Mouse (Mus musculus): ENCODE measurements around the gene Ercc6. TPM values are rescaled to one million over a fixed set of nuclear protein-coding genes. Genes with fewer than 3 reads are reported as not detected.
A peak's percentile ranks its signal among the peaks of the same experiment; 100 is the strongest.

The Ercc6 gene
- polyA plus RNA-seq, 1 experiment from 2014 or later, result 16.0 TPM

GRCm38 (mm10) chr14:32482061-32482460, 31.3 kb upstream of the Ercc6 start:
- H3K9ac ChIP-seq (ENCODE audit: low read length), result no peak overlapping the region
- no peaks in the 10 kb centered on the region for H3K36me3 ChIP-seq (ENCODE audit: control insufficient read depth, insufficient read depth, low read length)
- H3K27me3 ChIP-seq (replicated peaks; ENCODE audit: control insufficient read depth, insufficient read depth, low read length), result no peaks in the 10 kb centered on the region
- no peak overlapping the region for H3K4me3 ChIP-seq (ENCODE audit: low read depth, low read length)
- H3K9me3 ChIP-seq (ENCODE audit: control insufficient read depth, low read length), result no peaks in the 10 kb centered on the region
- DNase-seq (ENCODE audit: low spot score) (no peak), ATAC-seq (replicated peaks; ENCODE audit: low FRiP score, low TSS enrichment, low read depth) (no peak)
- 8% methylated on average over 3 of the region's 3 CpGs for WGBS
- H3K27ac ChIP-seq (ENCODE audit: low read depth), result no peak overlapping the region
- H3K4me2 ChIP-seq (ENCODE audit: low read length), result no peak overlapping the region
- no peaks in the 10 kb centered on the region for H3K4me1 ChIP-seq (replicated peaks; ENCODE audit: control insufficient read depth, insufficient read depth, low read length)

GRCm38 (mm10) chr14:32492521-32492920, 20.8 kb upstream of the Ercc6 start:
- H3K36me3 ChIP-seq (ENCODE audit: control insufficient read depth, insufficient read depth, low read length), result no peaks in the 10 kb centered on the region
- WGBS, result 14% methylated on average over 13 of the region's 13 CpGs
- H3K27me3 ChIP-seq (replicated peaks; ENCODE audit: control insufficient read depth, insufficient read depth, low read length), result no peaks in the 10 kb centered on the region
- DNase-seq (ENCODE audit: low spot score) (peak; percentile 55), ATAC-seq (replicated peaks; ENCODE audit: low FRiP score, low TSS enrichment, low read depth) (no peak)
- peak overlapping the region; percentile 38 for H3K4me2 ChIP-seq (ENCODE audit: low read length)
- no peak overlapping the region for H3K9ac ChIP-seq (ENCODE audit: low read length)
- no peaks in the 10 kb centered on the region for H3K9me3 ChIP-seq (ENCODE audit: control insufficient read depth, low read length)
- H3K4me3 ChIP-seq (ENCODE audit: low read depth, low read length), result no peak overlapping the region; the same call in 1 of the 2 replicates
- H3K4me1 ChIP-seq (replicated peaks; ENCODE audit: control insufficient read depth, insufficient read depth, low read length), result no peaks in the 10 kb centered on the region
- H3K27ac ChIP-seq (ENCODE audit: low read depth), result no peak overlapping the region

- 68% methylated on average over 8 of the region's 8 CpGs for WGBS
- no peak for ATAC-seq (replicated peaks; ENCODE audit: low FRiP score, low TSS enrichment, low read depth)
- H3K27me3 ChIP-seq (replicated peaks; ENCODE audit: control insufficient read depth, insufficient read depth, low read length), result no peaks in the 10 kb centered on the region
- no peaks in the 10 kb centered on the region for H3K36me3 ChIP-seq (ENCODE audit: control insufficient read depth, insufficient read depth, low read length)
- no peaks in the 10 kb centered on the region for H3K9me3 ChIP-seq (ENCODE audit: control insufficient read depth, low read length)
- no peak overlapping the region for H3K9ac ChIP-seq (ENCODE audit: low read length)
- H3K27ac ChIP-seq (ENCODE audit: low read depth), result no peak overlapping the region
- no peaks in the 10 kb centered on the region for H3K4me1 ChIP-seq (replicated peaks; ENCODE audit: control insufficient read depth, insufficient read depth, low read length)
- DNase-seq (ENCODE audit: low spot score), result no peak
- no peak overlapping the region for H3K4me2 ChIP-seq (ENCODE audit: low read length)
- H3K4me3 ChIP-seq (ENCODE audit: low read depth, low read length), result no peak overlapping the region
These were observed 17.0 kb upstream of the Ercc6 start for GRCm38 (mm10) chr14:32496115-32496850.

GRCm38 (mm10) chr14:32501303-32501702, 12.0 kb upstream of the Ercc6 start:
- H3K4me2 ChIP-seq (ENCODE audit: low read length), result no peak overlapping the region

GRCm38 (mm10) chr14:32502764-32503688, 10.3 kb upstream of the Ercc6 start:
- Histone ChIP-seq H3K27me3 (replicated peaks; ENCODE audit: control insufficient read depth, insufficient read depth, low read length) (no peaks in the 10 kb centered on the region), H3K9me3 (ENCODE audit: control insufficient read depth, low read length) (no peaks in the 10 kb centered on the region), H3K4me1 (replicated peaks; ENCODE audit: control insufficient read depth, insufficient read depth, low read length) (no peaks in the 10 kb centered on the region), H3K27ac (ENCODE audit: low read depth) (no peak overlapping the region), H3K4me2 (ENCODE audit: low read length) (no peak overlapping the region), H3K36me3 (ENCODE audit: control insufficient read depth, insufficient read depth, low read length) (no peaks in the 10 kb centered on the region), H3K9ac (ENCODE audit: low read length) (no peak overlapping the region), H3K4me3 (ENCODE audit: low read depth, low read length) (no peak overlapping the region)
- no peak for DNase-seq (ENCODE audit: low spot score)
- WGBS, result 80% methylated on average over 9 of the region's 9 CpGs
- ATAC-seq (replicated peaks; ENCODE audit: low FRiP score, low TSS enrichment, low read depth), result no peak

More at GRCm38 (mm10) chr14:32501303-32501702, 12.0 kb upstream of the Ercc6 start:
- H3K4me3 ChIP-seq (ENCODE audit: low read depth, low read length), result no peak overlapping the region
- H3K9ac ChIP-seq (ENCODE audit: low read length), result no peak overlapping the region
- H3K4me1 ChIP-seq (replicated peaks; ENCODE audit: control insufficient read depth, insufficient read depth, low read length), result no peaks in the 10 kb centered on the region
- H3K27ac ChIP-seq (ENCODE audit: low read depth), result no peak overlapping the region
- no peak for DNase-seq (ENCODE audit: low spot score)
- no peaks in the 10 kb centered on the region for H3K36me3 ChIP-seq (ENCODE audit: control insufficient read depth, insufficient read depth, low read length)
- ATAC-seq (replicated peaks; ENCODE audit: low FRiP score, low TSS enrichment, low read depth), result no peak
- 78% methylated on average over 2 of the region's 2 CpGs for WGBS
- no peaks in the 10 kb centered on the region for H3K9me3 ChIP-seq (ENCODE audit: control insufficient read depth, low read length)
- no peaks in the 10 kb centered on the region for H3K27me3 ChIP-seq (replicated peaks; ENCODE audit: control insufficient read depth, insufficient read depth, low read length)

GRCm38 (mm10) chr14:32503897-32504296, 9.4 kb upstream of the Ercc6 start:
- 82% methylated on average over 1 of the region's 1 CpGs for WGBS
- ATAC-seq (replicated peaks; ENCODE audit: low FRiP score, low TSS enrichment, low read depth) (no peak), DNase-seq (ENCODE audit: low spot score) (no peak)
- H3K27me3 ChIP-seq (replicated peaks; ENCODE audit: control insufficient read depth, insufficient read depth, low read length), result no peaks in the 10 kb centered on the region
- H3K4me3 ChIP-seq (ENCODE audit: low read depth, low read length), result no peak overlapping the region
- no peaks in the 10 kb centered on the region for H3K36me3 ChIP-seq (ENCODE audit: control insufficient read depth, insufficient read depth, low read length)
- no peaks in the 10 kb centered on the region for H3K9me3 ChIP-seq (ENCODE audit: control insufficient read depth, low read length)
- no peak overlapping the region for H3K4me2 ChIP-seq (ENCODE audit: low read length)
- no peak overlapping the region for H3K9ac ChIP-seq (ENCODE audit: low read length)
- H3K27ac ChIP-seq (ENCODE audit: low read depth), result no peak overlapping the region
- no peaks in the 10 kb centered on the region for H3K4me1 ChIP-seq (replicated peaks; ENCODE audit: control insufficient read depth, insufficient read depth, low read length)

GRCm38 (mm10) chr14:32506329-32506728, 7.0 kb upstream of the Ercc6 start:
- DNase-seq (ENCODE audit: low spot score) (no peak), ATAC-seq (replicated peaks; ENCODE audit: low FRiP score, low TSS enrichment, low read depth) (no peak)
- no peak overlapping the region for H3K4me3 ChIP-seq (ENCODE audit: low read depth, low read length)
- no peaks in the 10 kb centered on the region for H3K36me3 ChIP-seq (ENCODE audit: control insufficient read depth, insufficient read depth, low read length)
- no peak overlapping the region for H3K27ac ChIP-seq (ENCODE audit: low read depth)
- no peaks in the 10 kb centered on the region for H3K27me3 ChIP-seq (replicated peaks; ENCODE audit: control insufficient read depth, insufficient read depth, low read length)
- no peaks in the 10 kb centered on the region for H3K4me1 ChIP-seq (replicated peaks; ENCODE audit: control insufficient read depth, insufficient read depth, low read length)
- 83% methylated on average over 10 of the region's 10 CpGs for WGBS
- no peak overlapping the region for H3K9ac ChIP-seq (ENCODE audit: low read length)
- no peaks in the 10 kb centered on the region for H3K9me3 ChIP-seq (ENCODE audit: control insufficient read depth, low read length)
- H3K4me2 ChIP-seq (ENCODE audit: low read length), result no peak overlapping the region

- H3K36me3 ChIP-seq (ENCODE audit: control insufficient read depth, insufficient read depth, low read length), result no peaks in the 10 kb centered on the region
- no peaks in the 10 kb centered on the region for H3K27me3 ChIP-seq (replicated peaks; ENCODE audit: control insufficient read depth, insufficient read depth, low read length)
- H3K4me1 ChIP-seq (replicated peaks; ENCODE audit: control insufficient read depth, insufficient read depth, low read length), result no peaks in the 10 kb centered on the region
- H3K9me3 ChIP-seq (ENCODE audit: control insufficient read depth, low read length), result no peaks in the 10 kb centered on the region
- no peak for DNase-seq (ENCODE audit: low spot score)
- WGBS, result 88% methylated on average over 4 of the region's 4 CpGs
- H3K4me3 ChIP-seq (ENCODE audit: low read depth, low read length), result no peak overlapping the region
- no peak overlapping the region for H3K4me2 ChIP-seq (ENCODE audit: low read length)
- H3K9ac ChIP-seq (ENCODE audit: low read length), result no peak overlapping the region
- ATAC-seq (replicated peaks; ENCODE audit: low FRiP score, low TSS enrichment, low read depth), result no peak
- no peak overlapping the region for H3K27ac ChIP-seq (ENCODE audit: low read depth)
These were observed 6.1 kb upstream of the Ercc6 start for GRCm38 (mm10) chr14:32507216-32507615.

Data from intestine, embryonic 14.5 days (tissue).